Mouse (Mus musculus): ENCODE measurements at regions not wholly inside any gene's neighbourhood (a gene's known extent, or its start where the extent isn't known, plus 50 kb on each side); places are given as distances from the start of the nearest gene placed in this dataset.

DNA sequence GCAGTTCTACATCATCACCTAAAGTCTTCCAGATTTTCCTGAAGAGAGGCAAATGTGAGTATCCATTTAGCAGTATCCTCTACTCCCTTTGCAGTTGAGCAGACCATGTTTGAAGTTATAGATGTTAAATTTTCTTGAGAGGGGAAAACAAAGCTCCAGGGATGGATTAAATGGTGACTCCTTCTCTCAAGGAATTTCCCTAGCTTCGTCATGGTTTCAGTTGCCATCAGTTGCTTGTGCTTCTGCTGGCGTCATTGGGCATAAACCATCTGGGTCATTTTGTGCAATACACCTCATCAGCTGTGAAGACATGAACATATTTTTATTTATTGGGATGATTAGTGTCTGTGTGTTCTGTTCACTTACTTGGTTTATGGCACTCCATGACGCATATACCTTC lies 72.7 kb upstream of the Cdkn2b start:
- TF ChIP-seq FLI1 (IDR thresholded peaks at IDR 0.05; ENCODE audit: low read length) (no peak), GATA1 (IDR thresholded peaks at IDR 0.05; ENCODE audit: borderline replicate concordance, low read length) (no peak)
